Mouse (Mus musculus) hindbrain, embryonic 16.5 days (tissue): ENCODE results near the gene Fam118a. TPM values are rescaled to one million over a fixed set of nuclear protein-coding genes. Genes with fewer than 3 reads are reported as not detected.
"Not testable (repeated sequence)": the region's sequence is repeated elsewhere in the genome, so short reads cannot be mapped to it uniquely, and the experiment has no call there.

Experiments used
- ATAC-seq: fragments of 200-750 bp; cut with Nextera tagmentation; 2 replicates; pipeline ENCODE4 v1.8.0; 2017; ENCODE audit warnings: moderate TSS enrichment, moderate library complexity
- H3K27ac ChIP-seq: fragments of 300-500 bp; sonication (generic); 2 replicates; pipeline ENCODE4 v1.5.1; 2014; ENCODE audit warnings: low read depth, mild to moderate bottlenecking, control low read depth, low read length, moderate library complexity
- H3K27me3 ChIP-seq: fragments of 300-500 bp; sonication (generic); replicated peaks from 2 replicates; pipeline ENCODE4 v1.6.1; 2014; ENCODE audit warnings: low read length; ENCODE audit not compliant: control insufficient read depth, insufficient read depth
- H3K36me3 ChIP-seq: fragments of 300-500 bp; sonication (generic); 2 replicates; pipeline ENCODE4 v1.6.1; 2014; ENCODE audit warnings: mild to moderate bottlenecking, low read length, moderate library complexity, mixed read lengths; ENCODE audit not compliant: control insufficient read depth, insufficient read depth
- H3K4me1 ChIP-seq: fragments of 300-500 bp; sonication (generic); 2 replicates; pipeline ENCODE4 v1.6.1; 2014; ENCODE audit warnings: low read depth, low read length; ENCODE audit not compliant: control insufficient read depth, insufficient read depth
- H3K4me2 ChIP-seq: fragments of 300-500 bp; sonication (generic); 2 replicates; pipeline ENCODE4 v1.6.1; 2014; ENCODE audit warnings: mild to moderate bottlenecking, low read length, control low read depth, moderate library complexity
- H3K4me3 ChIP-seq: fragments of 300-500 bp; sonication (generic); 2 replicates; pipeline ENCODE4 v1.5.1; 2014; ENCODE audit warnings: mild to moderate bottlenecking, low read length, control low read depth, moderate library complexity
- H3K9ac ChIP-seq: fragments of 300-500 bp; sonication (generic); 2 replicates; pipeline ENCODE4 v1.6.1; 2014; ENCODE audit warnings: low read depth, mild to moderate bottlenecking, control low read depth, low read length, moderate library complexity
- H3K9me3 ChIP-seq: fragments of 300-500 bp; sonication (generic); 2 replicates; pipeline ENCODE4 v1.6.1; 2014; ENCODE audit warnings: mild to moderate bottlenecking, low read length, moderate library complexity; ENCODE audit not compliant: control insufficient read depth
- WGBS: fragments of 180-500 bp; shearing (Covaris S2); extraction: QIAGEN DNeasy Blood & Tissue Kit; methylation state at CpG from one replicate; pipeline ENCODE4 v1.1.7; 2014; 5-methylcytosine and 5-hydroxymethylcytosine counted together
- polyA plus RNA-seq: library from polyadenylated mRNA; unstranded; fragments of >200 nt; fragmentation: Nextera tagmentation; extraction: Ambion mirVana; gene quantifications from 2 replicates; pipeline ENCODE4 v1.2.1, GENCODE M21; 2015

Fam118a gene
- polyA plus RNA-seq, 1 experiment from 2014 or later, result 30.3 TPM

- 53% methylated on average over 7 of the region's 7 CpGs for WGBS
- not testable (repeated sequence) for H3K9ac ChIP-seq, H3K9me3 ChIP-seq, ATAC-seq, H3K36me3 ChIP-seq, H3K27ac ChIP-seq, H3K27me3 ChIP-seq, H3K4me2 ChIP-seq, H3K4me3 ChIP-seq
- peaks cover 18% of the 10 kb centered on the region for H3K4me1 ChIP-seq
Observed at GRCm38 (mm10) chr15:85033916-85034315, 5.2 kb downstream of the Fam118a start.

- WGBS, result under 1% methylated on average over 58 of the region's 75 CpGs
- H3K4me3 ChIP-seq, result peak overlapping the region; percentile 66
- H3K27me3 ChIP-seq, result no peaks in the 10 kb centered on the region
- ATAC-seq, result peak; percentile 97
- peak overlapping the region; percentile 79 for H3K9ac ChIP-seq
- H3K36me3 ChIP-seq, result no peaks in the 10 kb centered on the region
- peak overlapping the region; percentile 75 for H3K27ac ChIP-seq
- peaks cover 28% of the 10 kb centered on the region for H3K4me1 ChIP-seq
- H3K4me2 ChIP-seq, result peak overlapping the region; percentile 95
- no peaks in the 10 kb centered on the region for H3K9me3 ChIP-seq
Observed at GRCm38 (mm10) chr15:85036566-85037342, 8.0 kb downstream of the Fam118a start.

GRCm38 (mm10) chr15:85037343-85037690, 8.6 kb downstream of the Fam118a start:
- peak overlapping the region; percentile 79 for H3K9ac ChIP-seq
- no peaks in the 10 kb centered on the region for H3K9me3 ChIP-seq
- H3K4me1 ChIP-seq, result peaks cover 33% of the 10 kb centered on the region
- no peak for ATAC-seq
- 5% methylated on average over 8 of the region's 8 CpGs for WGBS
- peak overlapping the region; percentile 95 for H3K4me2 ChIP-seq
- H3K36me3 ChIP-seq, result no peaks in the 10 kb centered on the region
- H3K4me3 ChIP-seq, result peak overlapping the region; percentile 66
- peak overlapping the region; percentile 53 for H3K27ac ChIP-seq
- no peaks in the 10 kb centered on the region for H3K27me3 ChIP-seq

GRCm38 (mm10) chr15:85041546-85042225, 12.9 kb downstream of the Fam118a start:
- Histone ChIP-seq H3K9me3 (no peaks in the 10 kb centered on the region), H3K27ac (peak overlapping the region; percentile 71), H3K4me3 (no peak overlapping the region), H3K27me3 (no peaks in the 10 kb centered on the region), H3K4me2 (no peak overlapping the region), H3K9ac (no peak overlapping the region), H3K4me1 (peaks cover 46% of the 10 kb centered on the region), H3K36me3 (peaks cover 3% of the 10 kb centered on the region; the same call in 1 of the 2 replicates)
- WGBS, result 59% methylated on average over 10 of the region's 10 CpGs
- no peak for ATAC-seq

- no peak overlapping the region for H3K9ac ChIP-seq
- H3K4me1 ChIP-seq, result peaks cover 45% of the 10 kb centered on the region
- peak; percentile 79 for ATAC-seq
Observed at GRCm38 (mm10) chr15:85042361-85042954, 13.7 kb downstream of the Fam118a start.

GRCm38 (mm10) chr15:85043116-85043515, 14.4 kb downstream of the Fam118a start:
- H3K9ac ChIP-seq, result no peak overlapping the region; the same call in 1 of the 2 replicates
- no peaks in the 10 kb centered on the region for H3K9me3 ChIP-seq
- H3K4me1 ChIP-seq, result peaks cover 38% of the 10 kb centered on the region
- H3K36me3 ChIP-seq, result peaks cover 9% of the 10 kb centered on the region
- 62% methylated on average over 5 of the region's 5 CpGs for WGBS
- H3K27ac ChIP-seq, result peak overlapping the region; percentile 71
- H3K4me2 ChIP-seq, result peak overlapping the region; percentile 25; the same call in 1 of the 2 replicates
- no peaks in the 10 kb centered on the region for H3K27me3 ChIP-seq
- ATAC-seq, result no peak
- H3K4me3 ChIP-seq, result no peak overlapping the region

More at GRCm38 (mm10) chr15:85042361-85042954, 13.7 kb downstream of the Fam118a start:
- H3K9me3 ChIP-seq, result no peaks in the 10 kb centered on the region
- peak overlapping the region; percentile 71 for H3K27ac ChIP-seq
- peaks cover 4% of the 10 kb centered on the region for H3K36me3 ChIP-seq
- WGBS, result 10% methylated on average over 4 of the region's 4 CpGs
- H3K27me3 ChIP-seq, result no peaks in the 10 kb centered on the region
- peak overlapping the region; percentile 31; the same call in 1 of the 2 replicates for H3K4me2 ChIP-seq
- no peak overlapping the region for H3K4me3 ChIP-seq

GRCm38 (mm10) chr15:85043761-85044160, 15.0 kb downstream of the Fam118a start:
- WGBS, result 92% methylated on average over 5 of the region's 5 CpGs
- no peak overlapping the region for H3K4me3 ChIP-seq
- H3K4me1 ChIP-seq, result peaks cover 34% of the 10 kb centered on the region
- H3K27ac ChIP-seq, result peak overlapping the region; percentile 71
- H3K36me3 ChIP-seq, result peaks cover 14% of the 10 kb centered on the region
- H3K9me3 ChIP-seq, result no peaks in the 10 kb centered on the region
- peak overlapping the region; percentile 22 for H3K9ac ChIP-seq
- ATAC-seq, result no peak
- H3K27me3 ChIP-seq, result no peaks in the 10 kb centered on the region
- peak overlapping the region; percentile 19 for H3K4me2 ChIP-seq

- H3K4me1 ChIP-seq, result peaks cover 25% of the 10 kb centered on the region
- WGBS, result 88% methylated on average over 14 of the region's 14 CpGs
- ATAC-seq, result no peak
Observed at GRCm38 (mm10) chr15:85046230-85046950, 17.6 kb downstream of the Fam118a start.

More at GRCm38 (mm10) chr15:85046230-85046950, 17.6 kb downstream of the Fam118a start:
- Histone ChIP-seq H3K27me3 (no peaks in the 10 kb centered on the region), H3K36me3 (peaks cover 20% of the 10 kb centered on the region), H3K9me3 (no peaks in the 10 kb centered on the region), H3K27ac (no peak overlapping the region), H3K4me3 (no peak overlapping the region), H3K9ac (no peak overlapping the region), H3K4me2 (no peak overlapping the region)
